Mouse (Mus musculus) lung, adult 2 months (tissue): ENCODE data around the gene Batf2.

ENCODE experiments used
- CTCF ChIP-seq: fragments of 200-500 bp; IDR thresholded peaks from 2 replicates; pipeline ENCODE4 v1.5.1; 2011; ENCODE audit warnings: mild to moderate bottlenecking, low read length, control low read depth; ENCODE audit not compliant: insufficient read depth
- POLR2A ChIP-seq: fragments of 200-500 bp; IDR thresholded peaks from 2 replicates; pipeline ENCODE4 v1.6.1; 2011; ENCODE audit warnings: low read depth, mild to moderate bottlenecking, control low read depth, low read length, borderline replicate concordance; ENCODE audit errors: extremely low read depth

DNA sequence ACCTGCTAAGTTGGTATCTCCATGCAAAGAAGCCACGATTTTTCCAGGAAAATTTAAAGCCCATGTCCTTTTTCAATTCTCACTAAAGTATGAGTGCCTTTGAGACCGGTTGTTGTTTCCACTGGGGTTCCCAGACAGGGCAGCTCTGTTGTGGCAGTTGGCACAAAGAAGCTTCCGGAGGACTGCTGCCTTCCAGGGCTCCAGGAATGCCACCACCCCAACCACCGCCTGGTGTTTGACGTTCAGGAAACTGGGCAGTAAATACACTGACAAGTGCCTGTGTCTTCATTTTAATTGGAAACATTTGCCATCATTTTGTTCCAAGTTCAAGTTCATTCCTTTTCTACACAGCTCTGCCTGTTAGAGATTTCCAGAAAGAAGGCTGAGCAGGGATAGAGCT is 65.9 kb downstream of the Batf2 start:
- TF ChIP-seq POLR2A (no peak), CTCF (no peak)
